Mouse (Mus musculus) spleen, adult 12 weeks (tissue): ENCODE data around the gene Wbp2nl.

Source experiments
- DNase-seq: peaks from one replicate; pipeline ENCODE4 v3.0.0; 2022; ENCODE audit warnings: low spot score

Gene Wbp2nl

DNA sequence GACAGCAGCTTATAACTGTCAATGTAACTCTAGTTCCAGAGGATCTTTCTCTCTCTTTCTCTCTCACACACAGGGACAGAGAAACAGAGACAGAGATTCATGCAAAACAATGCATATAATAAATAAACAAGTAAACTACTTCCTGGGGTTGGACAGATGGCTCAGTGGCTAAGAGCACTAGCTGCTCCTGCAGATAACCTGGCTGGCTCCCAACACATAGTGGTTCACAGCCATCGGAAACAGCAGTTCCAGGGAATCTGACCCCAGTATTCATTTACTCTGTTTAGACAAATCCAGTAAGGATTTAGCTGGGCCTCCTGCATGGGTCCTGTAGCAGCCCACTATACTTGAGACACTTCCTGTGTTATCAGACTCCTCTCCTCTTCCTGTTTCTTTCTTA, 20.9 kb downstream of the Wbp2nl start:
- no peak for DNase-seq

- DNase-seq, result no peak
Observed at GRCm38 (mm10) chr15:82322195-82322594, 23.4 kb downstream of the Wbp2nl start.

- no peak for DNase-seq
Observed at GRCm38 (mm10) chr15:82325382-82325781, 26.6 kb downstream of the Wbp2nl start.

DNA sequence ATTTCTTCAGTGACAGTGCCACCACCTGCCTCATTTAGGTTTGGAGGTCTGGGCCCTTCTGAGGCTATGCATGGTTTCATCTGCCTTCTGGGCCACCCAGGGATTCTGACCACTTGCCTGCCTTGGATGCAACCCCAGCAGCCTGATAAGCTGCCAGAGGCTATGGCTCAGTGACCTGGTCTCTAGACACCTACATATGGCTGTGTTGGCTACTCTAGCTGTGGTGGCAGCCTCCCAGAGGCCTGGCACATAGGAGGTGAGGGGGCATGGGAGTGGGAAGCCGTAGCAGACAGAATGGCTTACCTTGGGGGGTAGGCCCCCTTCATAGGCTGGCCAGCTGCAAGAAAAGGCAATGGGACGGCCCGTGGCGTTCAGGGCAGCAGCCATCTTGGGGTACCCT, 36.4 kb downstream of the Wbp2nl start:
- DNase-seq, result no peak

GRCm38 (mm10) chr15:82336629-82337028, 37.9 kb downstream of the Wbp2nl start:
- DNase-seq, result no peak

GRCm38 (mm10) chr15:82337875-82338274, 39.1 kb downstream of the Wbp2nl start:
- DNase-seq, result no peak

GRCm38 (mm10) chr15:82338593-82339112, 39.9 kb downstream of the Wbp2nl start, which contains the start of the genes Naga, Pheta2 and Smdt1:
Gene Naga, minus strand, starts transcription at chr15:82338925.
Gene Pheta2, plus strand, starts transcription at chr15:82338942.
Gene Smdt1, plus strand, starts transcription at chr15:82338959.
- DNase-seq, result peak; percentile 99

GRCm38 (mm10) chr15:82339150-82339549, 40.4 kb downstream of the Wbp2nl start:
- no peak for DNase-seq

GRCm38 (mm10) chr15:82339634-82340254, 41.0 kb downstream of the Wbp2nl start:
- no peak for DNase-seq

DNA sequence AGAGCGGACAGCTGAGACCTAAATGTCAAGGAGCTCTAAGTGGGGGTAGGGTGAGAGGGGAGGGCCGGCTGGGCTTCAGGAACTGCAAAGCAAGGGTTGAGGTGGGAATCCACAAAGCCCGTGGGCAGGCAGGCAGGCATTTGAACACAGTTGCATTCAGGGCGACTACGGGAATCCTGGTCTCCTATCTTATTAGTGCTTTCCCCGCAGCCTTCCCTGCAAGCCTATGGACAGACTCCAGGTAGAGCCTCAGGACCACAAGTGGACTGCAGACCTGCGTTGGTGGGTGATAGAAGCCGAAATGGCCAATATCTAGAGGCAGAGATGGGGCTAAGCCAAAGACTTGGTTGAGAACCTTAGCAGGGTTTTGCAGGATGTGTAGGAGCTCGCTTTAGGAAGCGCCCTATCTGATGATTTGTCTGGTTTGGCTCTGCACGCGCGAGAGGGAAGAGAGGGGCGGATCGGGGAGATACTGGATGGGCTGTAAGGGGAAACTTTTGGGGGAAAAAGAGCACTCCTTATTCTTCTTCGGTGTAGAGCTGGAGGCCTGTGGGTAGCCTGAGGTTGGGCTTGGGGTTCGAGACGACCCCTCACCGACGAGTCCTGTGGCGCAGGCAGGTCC, 41.8 kb downstream of the Wbp2nl start:
- no peak for DNase-seq

GRCm38 (mm10) chr15:82341036-82341501, 42.3 kb downstream of the Wbp2nl start:
- peak; percentile 70 for DNase-seq

GRCm38 (mm10) chr15:82341675-82342542, 43.2 kb downstream of the Wbp2nl start:
- DNase-seq, result peak; percentile 65

GRCm38 (mm10) chr15:82342543-82342935, 43.8 kb downstream of the Wbp2nl start:
- DNase-seq, result no peak

DNA sequence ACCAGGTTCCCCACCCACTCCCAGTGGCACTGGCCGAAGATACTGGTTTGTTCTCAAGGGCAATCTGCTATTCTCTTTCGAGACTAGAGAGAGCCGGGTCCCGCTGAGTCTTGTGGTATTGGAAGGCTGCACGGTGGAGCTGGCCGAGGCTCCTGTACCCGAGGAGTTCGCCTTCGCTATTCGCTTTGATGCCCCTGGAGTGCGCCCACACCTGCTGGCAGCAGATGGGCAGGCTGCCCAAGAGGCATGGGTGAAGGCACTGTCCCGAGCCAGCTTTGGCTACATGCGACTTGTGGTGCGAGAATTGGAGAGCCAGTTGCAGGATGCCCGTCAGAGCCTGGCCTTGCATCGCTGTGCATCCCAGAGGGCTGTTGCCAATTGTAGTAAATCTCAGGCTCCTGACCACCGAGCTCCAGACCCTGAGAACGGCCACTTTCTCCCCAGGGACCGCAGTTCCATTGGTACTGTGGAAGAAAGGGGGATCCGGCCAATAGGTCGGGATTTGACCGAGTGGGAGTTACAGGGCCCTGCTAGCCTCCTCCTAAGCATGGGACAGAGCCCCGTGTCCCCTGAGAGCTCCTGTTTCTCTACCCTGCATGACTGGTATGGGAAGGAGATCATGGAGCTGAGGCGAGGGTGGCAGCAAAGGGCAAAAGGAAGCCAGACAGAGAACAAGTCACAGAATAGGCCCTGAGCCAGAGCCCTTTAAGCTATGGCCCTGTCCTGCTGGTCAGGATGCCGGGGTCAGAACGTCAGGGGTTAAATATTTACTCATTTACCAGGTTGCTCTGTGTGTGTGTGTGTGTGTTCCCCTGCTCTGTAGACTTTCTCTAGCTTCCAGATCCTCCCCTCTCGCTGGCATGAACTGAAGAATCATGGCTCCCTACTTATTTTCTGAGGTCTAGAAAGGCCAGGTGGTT, 44.9 kb downstream of the Wbp2nl start:
- DNase-seq, result no peak

DNA sequence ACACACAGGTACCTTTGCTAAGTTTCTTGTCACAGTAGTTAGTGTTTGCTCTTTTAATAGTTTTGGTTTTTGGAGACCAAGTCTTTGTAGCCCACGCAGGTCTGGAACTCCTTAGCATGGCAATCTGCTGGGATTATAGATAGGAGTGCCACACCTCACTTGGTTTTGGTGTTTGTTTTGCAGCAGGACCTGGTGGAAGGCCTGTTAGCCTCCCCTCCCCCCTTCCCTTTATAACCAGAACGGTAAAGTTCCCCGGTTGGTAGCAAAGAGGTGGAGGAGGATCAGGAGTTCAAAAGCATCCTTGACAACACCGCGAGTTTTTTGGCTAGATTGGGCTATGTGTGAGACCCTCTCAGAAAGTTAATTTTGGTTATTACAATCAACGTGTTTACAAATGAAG, 46.2 kb downstream of the Wbp2nl start:
- no peak for DNase-seq

GRCm38 (mm10) chr15:82345820-82346470, 47.2 kb downstream of the Wbp2nl start:
- DNase-seq, result peak; percentile 98

GRCm38 (mm10) chr15:82346580-82347302, 48.0 kb downstream of the Wbp2nl start:
- no peak for DNase-seq

DNA sequence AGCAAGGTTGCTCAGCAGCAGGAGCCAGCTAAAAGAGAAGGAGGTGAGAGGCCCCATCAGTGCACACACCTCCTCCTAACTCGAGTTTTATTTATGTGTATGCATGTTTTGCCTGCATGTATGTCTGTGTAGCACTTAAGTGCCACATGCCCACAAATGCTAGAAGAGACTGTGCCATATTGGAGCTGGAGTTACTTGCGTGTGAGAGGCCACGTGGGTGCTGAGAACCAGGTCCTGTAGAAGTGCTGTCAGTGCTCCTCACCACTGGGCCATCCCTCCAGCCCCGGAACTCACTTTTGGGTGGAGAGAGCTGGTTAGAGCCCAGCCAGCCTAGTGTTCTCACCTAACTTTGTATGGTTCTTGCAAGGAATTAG, 48.5 kb downstream of the Wbp2nl start:
- no peak for DNase-seq

- no peak for DNase-seq
Observed at GRCm38 (mm10) chr15:82347852-82348251, 49.1 kb downstream of the Wbp2nl start.
